Mouse (Mus musculus) midbrain, embryonic 11.5 days (tissue): Measurements from ENCODE around the gene Mapk10. TPM values are rescaled to one million over a fixed set of nuclear protein-coding genes. Genes with fewer than 3 reads are reported as not detected.

ENCODE experiments used
- ATAC-seq: fragments of 200-750 bp; cut with Nextera tagmentation; 2 replicates; pipeline ENCODE4 v1.8.0; 2017; ENCODE audit warnings: moderate TSS enrichment, moderate library complexity; ENCODE audit not compliant: low FRiP score
- DNase-seq: peaks from one replicate; pipeline ENCODE4 v3.0.0; 2015; ENCODE audit warnings: low spot score; ENCODE audit errors: missing footprints
- H3K27ac ChIP-seq: fragments of 300-500 bp; sonication (generic); 2 replicates; pipeline ENCODE4 v1.5.1; 2014; ENCODE audit warnings: low read depth, low read length
- H3K27me3 ChIP-seq: fragments of 300-500 bp; sonication (generic); 2 replicates; pipeline ENCODE4 v1.6.1; 2014; ENCODE audit warnings: mild to moderate bottlenecking, low read length, moderate library complexity, mixed read lengths; ENCODE audit not compliant: control insufficient read depth, insufficient read depth
- H3K36me3 ChIP-seq: fragments of 300-500 bp; sonication (generic); 2 replicates; pipeline ENCODE4 v1.6.1; 2014; ENCODE audit warnings: mild to moderate bottlenecking, low read length, moderate library complexity, mixed read lengths; ENCODE audit not compliant: control insufficient read depth, insufficient read depth
- H3K4me1 ChIP-seq: fragments of 300-500 bp; sonication (generic); 2 replicates; pipeline ENCODE4 v1.6.1; 2014; ENCODE audit warnings: low read length; ENCODE audit not compliant: control insufficient read depth, insufficient read depth
- H3K4me2 ChIP-seq: fragments of 300-500 bp; sonication (generic); 2 replicates; pipeline ENCODE4 v1.6.1; 2014; ENCODE audit warnings: mild to moderate bottlenecking, moderate library complexity
- H3K4me3 ChIP-seq: fragments of 300-500 bp; sonication (generic); 2 replicates; pipeline ENCODE4 v1.5.1; 2014; ENCODE audit warnings: low read depth, low read length
- H3K9ac ChIP-seq: fragments of 300-500 bp; sonication (generic); 2 replicates; pipeline ENCODE4 v1.6.1; 2014; ENCODE audit warnings: low read length
- H3K9me3 ChIP-seq: fragments of 300-500 bp; sonication (generic); 2 replicates; pipeline ENCODE4 v1.6.1; 2016; ENCODE audit warnings: low read length; ENCODE audit not compliant: control insufficient read depth
- WGBS: fragments of 180-500 bp; shearing (Covaris S2); extraction: QIAGEN DNeasy Blood & Tissue Kit; methylation state at CpG from one replicate; pipeline ENCODE4 v1.1.7; 2014; 5-methylcytosine and 5-hydroxymethylcytosine counted together
- polyA plus RNA-seq: library from polyadenylated mRNA; unstranded; fragments of >200 nt; fragmentation: Nextera tagmentation; extraction: Ambion mirVana; gene quantifications from 2 replicates; pipeline ENCODE4 v1.2.1, GENCODE M21; 2014

The Mapk10 gene
- polyA plus RNA-seq, 1 experiment from 2014 or later = 47.6 TPM

GRCm38 (mm10) chr5:103209486-103209885 lies 1.6 kb downstream of the Mapk10 start:
- Histone ChIP-seq H3K4me2 (peak overlapping the region; percentile 54), H3K9ac (peak overlapping the region; percentile 29; the same call in 1 of the 2 replicates), H3K27ac (no peak overlapping the region), H3K4me1 (peaks cover 15% of the 10 kb centered on the region), H3K4me3 (peak overlapping the region; percentile 40), H3K27me3 (no peaks in the 10 kb centered on the region), H3K36me3 (no peaks in the 10 kb centered on the region), H3K9me3 (no peaks in the 10 kb centered on the region; the same call in 1 of the 2 replicates)
- DNase-seq (no peak), ATAC-seq (no peak)
- 68% methylated on average over 6 of the region's 6 CpGs for WGBS

- H3K27ac ChIP-seq = no peak overlapping the region; the same call in 1 of the 2 replicates
- ATAC-seq (no peak), DNase-seq (no peak)
- H3K4me3 ChIP-seq = peak overlapping the region; percentile 40
- 54% methylated on average over 8 of the region's 8 CpGs for WGBS
- H3K36me3 ChIP-seq = no peaks in the 10 kb centered on the region
- no peaks in the 10 kb centered on the region; the same call in 1 of the 2 replicates for H3K9me3 ChIP-seq
- H3K9ac ChIP-seq = peak overlapping the region; percentile 29; the same call in 1 of the 2 replicates
- peak overlapping the region; percentile 54 for H3K4me2 ChIP-seq
- peaks cover 15% of the 10 kb centered on the region for H3K4me1 ChIP-seq
- no peaks in the 10 kb centered on the region for H3K27me3 ChIP-seq
These were observed 2.3 kb downstream of the Mapk10 start for GRCm38 (mm10) chr5:103208869-103209268.

- Histone ChIP-seq H3K4me3 (peak overlapping the region; percentile 40; the same call in 1 of the 2 replicates), H3K9me3 (no peaks in the 10 kb centered on the region; the same call in 1 of the 2 replicates), H3K9ac (no peak overlapping the region), H3K27me3 (no peaks in the 10 kb centered on the region), H3K4me1 (peaks cover 15% of the 10 kb centered on the region), H3K27ac (no peak overlapping the region), H3K36me3 (no peaks in the 10 kb centered on the region), H3K4me2 (peak overlapping the region; percentile 54)
- ATAC-seq (no peak), DNase-seq (no peak)
- WGBS = 79% methylated on average over 10 of the region's 10 CpGs
These were observed 3.1 kb downstream of the Mapk10 start for GRCm38 (mm10) chr5:103208021-103208511.

- DNase-seq = no peak
- no peak for ATAC-seq
- Histone ChIP-seq H3K36me3 (no peaks in the 10 kb centered on the region), H3K9me3 (no peaks in the 10 kb centered on the region), H3K4me2 (no peak overlapping the region), H3K9ac (no peak overlapping the region), H3K4me3 (no peak overlapping the region), H3K27ac (no peak overlapping the region), H3K27me3 (no peaks in the 10 kb centered on the region), H3K4me1 (peaks cover 11% of the 10 kb centered on the region)
- 79% methylated on average over 2 of the region's 2 CpGs for WGBS
These were observed 13.3 kb downstream of the Mapk10 start for GRCm38 (mm10) chr5:103197796-103198325.

- Histone ChIP-seq H3K9me3 (no peaks in the 10 kb centered on the region), H3K9ac (no peak overlapping the region), H3K4me3 (no peak overlapping the region), H3K36me3 (no peaks in the 10 kb centered on the region), H3K4me1 (peaks cover 20% of the 10 kb centered on the region), H3K27ac (no peak overlapping the region), H3K27me3 (no peaks in the 10 kb centered on the region), H3K4me2 (no peak overlapping the region)
- no peak for DNase-seq
- peak; percentile 53; the same call in 1 of the 2 replicates for ATAC-seq
- 69% methylated on average over 6 of the region's 6 CpGs for WGBS
These were observed 16.6 kb downstream of the Mapk10 start for GRCm38 (mm10) chr5:103194549-103194948.

GRCm38 (mm10) chr5:103193700-103194099 lies 17.4 kb downstream of the Mapk10 start:
- H3K36me3 ChIP-seq = no peaks in the 10 kb centered on the region
- H3K9ac ChIP-seq = no peak overlapping the region
- no peak overlapping the region for H3K4me3 ChIP-seq
- H3K4me2 ChIP-seq = no peak overlapping the region
- H3K27me3 ChIP-seq = no peaks in the 10 kb centered on the region
- ATAC-seq = no peak
- H3K27ac ChIP-seq = no peak overlapping the region
- no peak for DNase-seq
- no peaks in the 10 kb centered on the region for H3K9me3 ChIP-seq
- WGBS = 87% methylated on average over 3 of the region's 3 CpGs
- peaks cover 20% of the 10 kb centered on the region for H3K4me1 ChIP-seq

GRCm38 (mm10) chr5:103191577-103191976 lies 19.6 kb downstream of the Mapk10 start:
- Histone ChIP-seq H3K27ac (no peak overlapping the region; the same call in 1 of the 2 replicates), H3K36me3 (no peaks in the 10 kb centered on the region), H3K4me1 (peaks cover 20% of the 10 kb centered on the region), H3K9ac (no peak overlapping the region), H3K9me3 (no peaks in the 10 kb centered on the region), H3K4me2 (no peak overlapping the region), H3K27me3 (no peaks in the 10 kb centered on the region), H3K4me3 (no peak overlapping the region)
- WGBS = 20% methylated on average over 4 of the region's 4 CpGs
- DNase-seq = peak; percentile 82
- ATAC-seq = peak; percentile 79

- no peak overlapping the region for H3K4me2 ChIP-seq
- DNase-seq (no peak), ATAC-seq (no peak)
- no peaks in the 10 kb centered on the region for H3K27me3 ChIP-seq
- no peaks in the 10 kb centered on the region for H3K4me1 ChIP-seq
- no peak overlapping the region for H3K9ac ChIP-seq
- H3K9me3 ChIP-seq = peaks cover 3% of the 10 kb centered on the region; the same call in 1 of the 2 replicates
- H3K4me3 ChIP-seq = no peak overlapping the region
- WGBS = 85% methylated on average over 1 of the region's 1 CpGs
- H3K27ac ChIP-seq = no peak overlapping the region
- H3K36me3 ChIP-seq = no peaks in the 10 kb centered on the region
These were observed 26.9 kb downstream of the Mapk10 start for GRCm38 (mm10) chr5:103184256-103184655.

- Histone ChIP-seq H3K9me3 (peaks cover 3% of the 10 kb centered on the region; the same call in 1 of the 2 replicates), H3K4me3 (no peak overlapping the region), H3K36me3 (no peaks in the 10 kb centered on the region), H3K27ac (no peak overlapping the region), H3K4me2 (no peak overlapping the region), H3K27me3 (no peaks in the 10 kb centered on the region), H3K4me1 (peaks cover 2% of the 10 kb centered on the region; the same call in 1 of the 2 replicates), H3K9ac (no peak overlapping the region)
- no peak for ATAC-seq
- 87% methylated on average over 10 of the region's 10 CpGs for WGBS
- peak; percentile 69 for DNase-seq
These were observed 29.5 kb downstream of the Mapk10 start for GRCm38 (mm10) chr5:103181622-103182021.
